Mouse (Mus musculus) 416B (cell line): Measurements from ENCODE around the gene Sorl1.

ENCODE experiments used
- DNase-seq: peaks from one replicate; pipeline ENCODE4 v3.0.0; 2011; ENCODE audit warnings: low read depth

Gene Sorl1

GRCm38 (mm10) chr9:42123713-42124576 lies at the start of gene Sorl1:
Sorl1 (minus strand) TSS chr9:42124297.
- no peak for DNase-seq

GRCm38 (mm10) chr9:42173781-42174180 lies 49.7 kb upstream of the Sorl1 start:
- DNase-seq = no peak

GRCm38 (mm10) chr9:42169491-42169890 lies 45.4 kb upstream of the Sorl1 start:
- DNase-seq = no peak

- DNase-seq = no peak
These were observed 44.9 kb upstream of the Sorl1 start for GRCm38 (mm10) chr9:42169025-42169424.

GRCm38 (mm10) chr9:42164930-42165329 lies 40.8 kb upstream of the Sorl1 start:
- no peak for DNase-seq

GRCm38 (mm10) chr9:42163011-42163410 lies 38.9 kb upstream of the Sorl1 start:
- DNase-seq = no peak

- DNase-seq = no peak
These were observed 35.3 kb upstream of the Sorl1 start for GRCm38 (mm10) chr9:42159376-42159775.

GRCm38 (mm10) chr9:42158652-42159051 lies 34.6 kb upstream of the Sorl1 start:
- no peak for DNase-seq

- no peak for DNase-seq
These were observed 33.9 kb upstream of the Sorl1 start for GRCm38 (mm10) chr9:42157981-42158380.

GRCm38 (mm10) chr9:42156566-42156965 lies 32.5 kb upstream of the Sorl1 start:
- no peak for DNase-seq

GRCm38 (mm10) chr9:42154682-42155081 lies 30.6 kb upstream of the Sorl1 start:
- no peak for DNase-seq

- no peak for DNase-seq
These were observed 24.7 kb upstream of the Sorl1 start for GRCm38 (mm10) chr9:42148816-42149215.

- no peak for DNase-seq
These were observed 23.9 kb upstream of the Sorl1 start for GRCm38 (mm10) chr9:42148036-42148435.

GRCm38 (mm10) chr9:42146463-42146862 lies 22.4 kb upstream of the Sorl1 start:
- no peak for DNase-seq

GRCm38 (mm10) chr9:42141549-42142210 lies 17.6 kb upstream of the Sorl1 start:
- DNase-seq = peak; percentile 14

- peak; percentile 53 for DNase-seq
These were observed 14.3 kb upstream of the Sorl1 start for GRCm38 (mm10) chr9:42138248-42138858.

- DNase-seq = no peak
These were observed 13.5 kb upstream of the Sorl1 start for GRCm38 (mm10) chr9:42137578-42137977.

GRCm38 (mm10) chr9:42130793-42131760 lies 7.0 kb upstream of the Sorl1 start:
- DNase-seq = no peak

- peak; percentile 51 for DNase-seq
These were observed 3.9 kb upstream of the Sorl1 start for GRCm38 (mm10) chr9:42127983-42128382.

GRCm38 (mm10) chr9:42125262-42125982 lies 1.3 kb upstream of the Sorl1 start:
- no peak for DNase-seq

- DNase-seq = no peak
These were observed 893 bp downstream of the Sorl1 start for GRCm38 (mm10) chr9:42123204-42123603.
